Mouse (Mus musculus) kidney, postnatal 0 days (tissue): ENCODE results near the gene Zfp426. TPM values are rescaled to one million over a fixed set of nuclear protein-coding genes. Genes with fewer than 3 reads are reported as not detected.
A peak's percentile ranks its signal among the peaks of the same experiment; 100 is the strongest.

Experiments
- ATAC-seq: fragments of 200-750 bp; cut with Nextera tagmentation; replicated peaks from 2 replicates; pipeline ENCODE4 v1.8.0; 2017; ENCODE audit warnings: low read depth, moderate number of reproducible peaks, moderate TSS enrichment, moderate library complexity; ENCODE audit not compliant: low FRiP score
- DNase-seq: peaks from one replicate; pipeline ENCODE4 v3.0.0-alpha.2; 2016; ENCODE audit warnings: low spot score
- H3K27ac ChIP-seq: fragments of 300-500 bp; sonication (generic); 2 replicates; pipeline ENCODE4 v1.5.1; 2014; ENCODE audit warnings: mild to moderate bottlenecking
- H3K27me3 ChIP-seq: fragments of 300-500 bp; sonication (generic); 2 replicates; pipeline ENCODE4 v1.6.1; 2014; ENCODE audit warnings: low read length, mixed read lengths; ENCODE audit not compliant: insufficient read depth
- H3K36me3 ChIP-seq: fragments of 300-500 bp; sonication (generic); 2 replicates; pipeline ENCODE4 v1.6.1; 2014; ENCODE audit warnings: low read length, mixed read lengths; ENCODE audit not compliant: insufficient read depth
- H3K4me1 ChIP-seq: fragments of 300-500 bp; sonication (generic); replicated peaks from 2 replicates; pipeline ENCODE4 v1.6.1; 2014; ENCODE audit warnings: antibody characterized with exemption, low read length, mixed read lengths; ENCODE audit not compliant: insufficient read depth
- H3K4me2 ChIP-seq: fragments of 300-500 bp; sonication (generic); 2 replicates; pipeline ENCODE4 v1.6.1; 2014; ENCODE audit warnings: mild to moderate bottlenecking, low read length, moderate library complexity, mixed read lengths
- H3K4me3 ChIP-seq: fragments of 300-500 bp; sonication (generic); replicated peaks from 2 replicates; pipeline ENCODE4 v1.5.1; 2014; ENCODE audit warnings: low read depth, low read length
- H3K9ac ChIP-seq: fragments of 300-500 bp; sonication (generic); 2 replicates; pipeline ENCODE4 v1.6.1; 2014; ENCODE audit warnings: low read depth, low read length
- H3K9me3 ChIP-seq: fragments of 300-500 bp; sonication (generic); replicated peaks from 2 replicates; pipeline ENCODE4 v1.6.1; 2016; ENCODE audit warnings: low read length, inconsistent platforms, mixed read lengths
- CTCF ChIP-seq: IDR thresholded peaks from 2 replicates; pipeline ENCODE4 v1.5.1; 2016; ENCODE audit warnings: antibody characterized with exemption, low read depth, mild to moderate bottlenecking, moderate library complexity
- WGBS: fragments of 180-500 bp; shearing (Covaris S2); extraction: QIAGEN DNeasy Blood & Tissue Kit; methylation state at CpG from one replicate; pipeline ENCODE4 v1.1.7; 2014; 5-methylcytosine and 5-hydroxymethylcytosine counted together
- polyA plus RNA-seq: library from polyadenylated mRNA; unstranded; fragments of >200 nt; fragmentation: Nextera tagmentation; extraction: Ambion mirVana; gene quantifications from 2 replicates; pipeline ENCODE4 v1.2.1, GENCODE M21; 2015

Zfp426 gene
- polyA plus RNA-seq, 1 experiment from 2014 or later = 19.3 TPM

GRCm38 (mm10) chr9:20519949-20520348 is 27.4 kb upstream of the Zfp426 start:
- Histone ChIP-seq H3K27me3 (no peaks in the 10 kb centered on the region), H3K4me1 (peaks cover 4% of the 10 kb centered on the region), H3K36me3 (peaks cover 13% of the 10 kb centered on the region; the same call in 1 of the 2 replicates), H3K9me3 (no peaks in the 10 kb centered on the region), H3K9ac (peak overlapping the region; percentile 44; the same call in 1 of the 2 replicates), H3K4me3 (peak overlapping the region; percentile 42), H3K27ac (no peak overlapping the region), H3K4me2 (peak overlapping the region; percentile 71)
- ATAC-seq (no peak), DNase-seq (no peak)
- TF ChIP-seq CTCF = no peak
- 24% methylated on average over 4 of the region's 4 CpGs for WGBS

GRCm38 (mm10) chr9:20518708-20519107 is 26.2 kb upstream of the Zfp426 start:
- no peak overlapping the region for H3K27ac ChIP-seq
- peak overlapping the region; percentile 71; the same call in 1 of the 2 replicates for H3K4me2 ChIP-seq
- ATAC-seq (no peak), DNase-seq (no peak)
- H3K36me3 ChIP-seq = peaks cover 21% of the 10 kb centered on the region; the same call in 1 of the 2 replicates
- H3K9me3 ChIP-seq = no peaks in the 10 kb centered on the region
- peaks cover 4% of the 10 kb centered on the region for H3K4me1 ChIP-seq
- H3K9ac ChIP-seq = no peak overlapping the region
- no peak for TF ChIP-seq CTCF
- WGBS = 63% methylated on average over 4 of the region's 4 CpGs
- no peaks in the 10 kb centered on the region for H3K27me3 ChIP-seq
- H3K4me3 ChIP-seq = no peak overlapping the region

DNA sequence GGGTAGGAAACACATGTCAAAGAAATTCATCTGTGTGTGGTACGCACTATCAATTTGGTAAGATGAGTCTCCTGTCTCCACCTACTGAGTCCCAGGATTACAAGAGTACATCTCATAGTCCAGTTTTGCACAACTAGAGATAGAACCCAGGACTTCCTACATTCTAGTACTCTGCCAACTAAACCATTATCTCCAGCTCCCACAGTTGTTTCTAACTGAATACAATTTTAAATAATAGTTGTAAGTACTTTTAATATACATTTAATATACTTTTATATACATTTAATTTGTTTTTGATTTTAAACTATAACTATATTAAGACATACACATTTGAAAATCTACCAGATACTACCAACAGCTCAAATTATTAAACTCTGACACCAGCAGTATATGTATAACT is 25.2 kb upstream of the Zfp426 start:
- no peak overlapping the region for H3K27ac ChIP-seq
- peaks cover 4% of the 10 kb centered on the region for H3K4me1 ChIP-seq
- H3K9me3 ChIP-seq = no peaks in the 10 kb centered on the region
- H3K4me3 ChIP-seq = no peak overlapping the region
- TF ChIP-seq CTCF = no peak
- no peak overlapping the region for H3K9ac ChIP-seq
- H3K36me3 ChIP-seq = peaks cover 21% of the 10 kb centered on the region; the same call in 1 of the 2 replicates
- ATAC-seq = no peak
- H3K27me3 ChIP-seq = no peaks in the 10 kb centered on the region
- WGBS = 96% methylated on average over 1 of the region's 1 CpGs
- DNase-seq = no peak
- no peak overlapping the region for H3K4me2 ChIP-seq

GRCm38 (mm10) chr9:20514016-20514415 is 21.5 kb upstream of the Zfp426 start:
- Histone ChIP-seq H3K27ac (no peak overlapping the region), H3K36me3 (peaks cover 21% of the 10 kb centered on the region; the same call in 1 of the 2 replicates), H3K4me2 (no peak overlapping the region), H3K9ac (no peak overlapping the region), H3K4me1 (no peaks in the 10 kb centered on the region; the same call in none of the 2 replicates), H3K4me3 (no peak overlapping the region), H3K9me3 (no peaks in the 10 kb centered on the region), H3K27me3 (no peaks in the 10 kb centered on the region)
- 69% methylated on average over 3 of the region's 3 CpGs for WGBS
- no peak for TF ChIP-seq CTCF
- no peak for ATAC-seq
- DNase-seq = no peak

- no peak overlapping the region for H3K4me2 ChIP-seq
- no peak overlapping the region for H3K27ac ChIP-seq
- no peak for ATAC-seq
- TF ChIP-seq CTCF = no peak
- H3K36me3 ChIP-seq = peaks cover 18% of the 10 kb centered on the region; the same call in 1 of the 2 replicates
- no peaks in the 10 kb centered on the region for H3K27me3 ChIP-seq
- 61% methylated on average over 8 of the region's 8 CpGs for WGBS
- DNase-seq = no peak
- H3K9ac ChIP-seq = no peak overlapping the region
- no peaks in the 10 kb centered on the region; the same call in 1 of the 2 replicates for H3K4me1 ChIP-seq
- no peak overlapping the region for H3K4me3 ChIP-seq
- no peaks in the 10 kb centered on the region for H3K9me3 ChIP-seq
These were observed 20.2 kb upstream of the Zfp426 start for GRCm38 (mm10) chr9:20512714-20513113.

DNA sequence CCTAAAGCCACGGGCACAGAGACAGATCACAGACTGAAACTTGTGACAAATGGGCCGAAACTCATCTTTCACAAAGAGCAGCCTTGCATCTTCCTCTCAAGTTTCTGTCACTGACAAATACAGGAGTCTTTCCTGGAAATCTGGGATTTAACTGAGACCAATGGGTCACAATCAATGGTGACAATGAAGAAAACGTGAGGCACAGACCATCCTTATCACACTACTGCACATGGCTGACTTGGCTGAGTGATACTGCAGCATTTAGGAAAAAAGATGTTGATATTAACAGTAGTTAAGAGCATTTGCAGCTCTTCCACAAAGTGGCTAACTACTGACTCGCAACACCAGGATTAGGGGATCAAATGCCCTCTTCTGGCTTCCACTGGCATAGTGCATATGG is 19.1 kb upstream of the Zfp426 start:
- Histone ChIP-seq H3K9me3 (no peaks in the 10 kb centered on the region), H3K36me3 (peaks cover 18% of the 10 kb centered on the region), H3K27me3 (no peaks in the 10 kb centered on the region), H3K4me2 (no peak overlapping the region), H3K9ac (no peak overlapping the region), H3K27ac (no peak overlapping the region), H3K4me1 (no peaks in the 10 kb centered on the region; the same call in 1 of the 2 replicates), H3K4me3 (no peak overlapping the region)
- WGBS = 86% methylated on average over 4 of the region's 4 CpGs
- no peak for TF ChIP-seq CTCF
- DNase-seq (no peak), ATAC-seq (no peak)

- peak; percentile 26 for DNase-seq
- peak overlapping the region; percentile 22; the same call in 1 of the 2 replicates for H3K27ac ChIP-seq
- no peak for ATAC-seq
- no peak for TF ChIP-seq CTCF
- peaks cover 19% of the 10 kb centered on the region for H3K36me3 ChIP-seq
- H3K4me3 ChIP-seq = no peak overlapping the region
- no peaks in the 10 kb centered on the region; the same call in 1 of the 2 replicates for H3K4me1 ChIP-seq
- H3K9me3 ChIP-seq = no peaks in the 10 kb centered on the region
- no peaks in the 10 kb centered on the region for H3K27me3 ChIP-seq
- no peak overlapping the region for H3K9ac ChIP-seq
- 20% methylated on average over 1 of the region's 1 CpGs for WGBS
- no peak overlapping the region for H3K4me2 ChIP-seq
These were observed 17.8 kb upstream of the Zfp426 start for GRCm38 (mm10) chr9:20510346-20510745.
